Mouse (Mus musculus) MEL (cell line): Measurements from ENCODE around the gene Boll.

ENCODE experiments used
- CTCF ChIP-seq, 3 experiments: IDR thresholded peaks in 2 of 3; conservative IDR thresholded peaks in 1 of 3; 2 replicates each; pipeline ENCODE4 v1.5.1; 2011 to 2012; ENCODE audit warnings: low read length in 3 of 3, low read depth in 2 of 3, mild to moderate bottlenecking in 2 of 3, improper control_type of control experiment in 1 of 3, inconsistent platforms in 1 of 3, mixed read lengths in 1 of 3, moderate library complexity in 1 of 3; ENCODE audit not compliant: control insufficient read depth in 1 of 3, insufficient read depth in 1 of 3, poor library complexity in 1 of 3, severe bottlenecking in 1 of 3
- EP300 ChIP-seq, 2 experiments: IDR thresholded peaks; 2 replicates each; pipeline ENCODE4 v1.6.1; 2011; ENCODE audit warnings: improper control_type of control experiment in 2 of 2, low read length in 2 of 2, low read depth in 1 of 2, mild to moderate bottlenecking in 1 of 2
- KAT2A ChIP-seq: conservative IDR thresholded peaks from 2 replicates; pipeline ENCODE4 v1.6.1; 2012; ENCODE audit warnings: low read depth, low read length, improper control_type of control experiment, inconsistent platforms
- NELFE ChIP-seq: IDR thresholded peaks from 2 replicates; pipeline ENCODE4 v1.6.1; 2011; ENCODE audit warnings: low read depth, low read length, improper control_type of control experiment
- POLR2A ChIP-seq, 2 experiments: IDR thresholded peaks; 2 replicates each; pipeline ENCODE4 v1.6.1; 2011 to 2012; ENCODE audit warnings: low read length in 2 of 2, mild to moderate bottlenecking in 2 of 2, control low read depth in 1 of 2, improper control_type of control experiment in 1 of 2, low read depth in 1 of 2, moderate library complexity in 1 of 2; ENCODE audit not compliant: control insufficient read depth in 1 of 2, insufficient read depth in 1 of 2, poor library complexity in 1 of 2
- USF1 ChIP-seq: IDR thresholded peaks from 2 replicates; pipeline ENCODE4 v1.6.1; 2014; ENCODE audit warnings: low read depth, mild to moderate bottlenecking, inconsistent platforms, low read length, improper control_type of control experiment, moderate library complexity
- ZMIZ1 ChIP-seq: IDR thresholded peaks from 2 replicates; pipeline ENCODE4 v1.6.1; 2012; ENCODE audit warnings: low read depth, mild to moderate bottlenecking, inconsistent platforms, low read length, improper control_type of control experiment, moderate library complexity
- ZNF384 ChIP-seq: IDR thresholded peaks from 2 replicates; pipeline ENCODE4 v1.6.1; 2012; ENCODE audit warnings: low read depth, mild to moderate bottlenecking, inconsistent platforms, low read length, improper control_type of control experiment

GRCm38 (mm10) chr1:55411079-55411478 is 47.8 kb upstream of the Boll start:
- TF ChIP-seq CTCF (IDR thresholded peaks at IDR 0.05 in 2 of 3, conservative IDR thresholded peaks at IDR 0.05 in 1 of 3; ENCODE audit: control insufficient read depth in 1 of 3, insufficient read depth in 1 of 3, low read depth in 2 of 3, low read length in 3 of 3, poor library complexity in 1 of 3, severe bottlenecking in 1 of 3) (no peak), POLR2A (IDR thresholded peaks at IDR 0.05; ENCODE audit: control insufficient read depth in 1 of 2, insufficient read depth in 1 of 2, low read depth in 1 of 2, low read length in 2 of 2, poor library complexity in 1 of 2) (no peak), KAT2A (no peak), ZNF384 (no peak), ZMIZ1 (no peak), USF1 (no peak), EP300 (IDR thresholded peaks at IDR 0.05; ENCODE audit: low read depth in 1 of 2, low read length in 2 of 2) (no peak), NELFE (no peak)
